Mouse (Mus musculus) limb, embryonic 12.5 days (tissue): Measurements from ENCODE around the gene Wdfy2. TPM values are rescaled to one million over a fixed set of nuclear protein-coding genes. Genes with fewer than 3 reads are reported as not detected.

Experiments used
- ATAC-seq: fragments of 200-750 bp; cut with Nextera tagmentation; 2 replicates; pipeline ENCODE4 v1.8.0; 2017; ENCODE audit warnings: low read depth, moderate TSS enrichment; ENCODE audit not compliant: insufficient number of reproducible peaks, insufficient read depth, low FRiP score, low TSS enrichment
- H3K27ac ChIP-seq: fragments of 300-500 bp; sonication (generic); 2 replicates; pipeline ENCODE4 v1.5.1; 2016; ENCODE audit warnings: mild to moderate bottlenecking, moderate library complexity
- H3K27me3 ChIP-seq: fragments of 300-500 bp; sonication (generic); 2 replicates; pipeline ENCODE4 v1.6.1; 2016; ENCODE audit warnings: mild to moderate bottlenecking, moderate library complexity
- H3K36me3 ChIP-seq: fragments of 300-500 bp; sonication (generic); 2 replicates; pipeline ENCODE4 v1.6.1; 2016; ENCODE audit warnings: mild to moderate bottlenecking, moderate library complexity
- H3K4me1 ChIP-seq: fragments of 300-500 bp; sonication (generic); replicated peaks from 2 replicates; pipeline ENCODE4 v1.6.1; 2016
- H3K4me2 ChIP-seq: fragments of 300-500 bp; sonication (generic); 2 replicates; pipeline ENCODE4 v1.6.1; 2016; ENCODE audit warnings: mild to moderate bottlenecking, moderate library complexity
- H3K4me3 ChIP-seq: fragments of 300-500 bp; sonication (generic); replicated peaks from 2 replicates; pipeline ENCODE4 v1.5.1; 2016; ENCODE audit warnings: mild to moderate bottlenecking
- H3K9ac ChIP-seq: fragments of 300-500 bp; sonication (generic); replicated peaks from 2 replicates; pipeline ENCODE4 v1.6.1; 2016; ENCODE audit warnings: mild to moderate bottlenecking, moderate library complexity
- H3K9me3 ChIP-seq: fragments of 300-500 bp; sonication (generic); 2 replicates; pipeline ENCODE4 v1.6.1; 2016; ENCODE audit warnings: mild to moderate bottlenecking, moderate library complexity
- WGBS: fragments of 180-500 bp; shearing (Covaris S2); methylation state at CpG from one replicate; pipeline ENCODE4 v1.1.7; 2016; 5-methylcytosine and 5-hydroxymethylcytosine counted together
- polyA plus RNA-seq: library from polyadenylated mRNA; unstranded; fragments of >200 nt; fragmentation: Nextera tagmentation; extraction: Ambion mirVana; gene quantifications from 2 replicates; pipeline ENCODE4 v1.2.1, GENCODE M21; 2016

Wdfy2 gene
- polyA plus RNA-seq, 1 experiment from 2014 or later, result 11.4 TPM

GRCm38 (mm10) chr14:62844226-62844625 lies 6.7 kb downstream of the Wdfy2 start:
- H3K27me3 ChIP-seq, result no peaks in the 10 kb centered on the region
- no peak for ATAC-seq
- H3K4me1 ChIP-seq, result peaks cover 36% of the 10 kb centered on the region
- no peak overlapping the region for H3K4me3 ChIP-seq
- no peak overlapping the region for H3K4me2 ChIP-seq
- 75% methylated on average over 8 of the region's 8 CpGs for WGBS
- no peak overlapping the region for H3K9ac ChIP-seq
- H3K27ac ChIP-seq, result 0 out of 2 replicates have a peak overlapping the region, but pooled peaks have one; percentile 1
- H3K36me3 ChIP-seq, result peaks cover 15% of the 10 kb centered on the region; the same call in 1 of the 2 replicates
- peaks cover 12% of the 10 kb centered on the region for H3K9me3 ChIP-seq

GRCm38 (mm10) chr14:62845011-62845840 lies 7.7 kb downstream of the Wdfy2 start:
- no peak overlapping the region for H3K4me2 ChIP-seq

GRCm38 (mm10) chr14:62850980-62851379 lies 13.5 kb downstream of the Wdfy2 start:
- Histone ChIP-seq H3K9ac (no peak overlapping the region), H3K27me3 (no peaks in the 10 kb centered on the region), H3K4me2 (no peak overlapping the region), H3K4me3 (no peak overlapping the region), H3K9me3 (peaks cover 9% of the 10 kb centered on the region), H3K27ac (no peak overlapping the region), H3K36me3 (peaks cover 12% of the 10 kb centered on the region; the same call in 1 of the 2 replicates), H3K4me1 (peaks cover 3% of the 10 kb centered on the region; the same call in 1 of the 2 replicates)
- 46% methylated on average over 6 of the region's 6 CpGs for WGBS
- no peak; the same call in 1 of the 2 replicates for ATAC-seq

More at GRCm38 (mm10) chr14:62845011-62845840, 7.7 kb downstream of the Wdfy2 start:
- H3K27me3 ChIP-seq, result no peaks in the 10 kb centered on the region
- WGBS, result 42% methylated on average over 8 of the region's 8 CpGs
- H3K36me3 ChIP-seq, result peaks cover 15% of the 10 kb centered on the region; the same call in 1 of the 2 replicates
- no peak for ATAC-seq
- H3K4me3 ChIP-seq, result no peak overlapping the region
- peak overlapping the region; percentile 54; the same call in 1 of the 2 replicates for H3K27ac ChIP-seq
- H3K4me1 ChIP-seq, result peaks cover 33% of the 10 kb centered on the region
- H3K9me3 ChIP-seq, result peaks cover 15% of the 10 kb centered on the region
- H3K9ac ChIP-seq, result no peak overlapping the region

- Histone ChIP-seq H3K27me3 (no peaks in the 10 kb centered on the region), H3K27ac (no peak overlapping the region), H3K4me2 (no peak overlapping the region), H3K4me1 (peaks cover 3% of the 10 kb centered on the region; the same call in 1 of the 2 replicates), H3K9me3 (peaks cover 9% of the 10 kb centered on the region), H3K4me3 (no peak overlapping the region), H3K36me3 (peaks cover 12% of the 10 kb centered on the region; the same call in 1 of the 2 replicates), H3K9ac (no peak overlapping the region)
- 80% methylated on average over 3 of the region's 3 CpGs for WGBS
- ATAC-seq, result no peak
These were observed 15.4 kb downstream of the Wdfy2 start for GRCm38 (mm10) chr14:62852840-62853239.

- WGBS, result 86% methylated on average over 18 of the region's 18 CpGs
- no peak overlapping the region for H3K4me2 ChIP-seq
- peaks cover 3% of the 10 kb centered on the region; the same call in 1 of the 2 replicates for H3K4me1 ChIP-seq
- H3K27me3 ChIP-seq, result no peaks in the 10 kb centered on the region
- no peaks in the 10 kb centered on the region for H3K9me3 ChIP-seq
- H3K36me3 ChIP-seq, result peaks cover 6% of the 10 kb centered on the region; the same call in 1 of the 2 replicates
- no peak overlapping the region for H3K4me3 ChIP-seq
- ATAC-seq, result no peak
- no peak overlapping the region for H3K27ac ChIP-seq
- no peak overlapping the region for H3K9ac ChIP-seq
These were observed 17.8 kb downstream of the Wdfy2 start for GRCm38 (mm10) chr14:62855077-62855835.

GRCm38 (mm10) chr14:62855863-62856262 lies 18.4 kb downstream of the Wdfy2 start:
- H3K36me3 ChIP-seq, result peaks cover 6% of the 10 kb centered on the region; the same call in 1 of the 2 replicates
- no peaks in the 10 kb centered on the region for H3K27me3 ChIP-seq
- no peak overlapping the region for H3K27ac ChIP-seq
- no peak overlapping the region for H3K4me3 ChIP-seq
- WGBS, result 70% methylated on average over 3 of the region's 3 CpGs
- H3K4me2 ChIP-seq, result no peak overlapping the region
- no peak overlapping the region for H3K9ac ChIP-seq
- H3K9me3 ChIP-seq, result no peaks in the 10 kb centered on the region
- H3K4me1 ChIP-seq, result peaks cover 3% of the 10 kb centered on the region; the same call in 1 of the 2 replicates
- no peak for ATAC-seq

- Histone ChIP-seq H3K4me1 (peaks cover 3% of the 10 kb centered on the region; the same call in 1 of the 2 replicates), H3K4me2 (no peak overlapping the region), H3K27ac (no peak overlapping the region), H3K27me3 (no peaks in the 10 kb centered on the region), H3K9ac (no peak overlapping the region), H3K4me3 (no peak overlapping the region), H3K36me3 (peaks cover 6% of the 10 kb centered on the region; the same call in 1 of the 2 replicates), H3K9me3 (0 out of 2 replicates have a peak, but pooled peaks cover under 1% of the 10 kb centered on the region)
- WGBS, result 88% methylated on average over 5 of the region's 5 CpGs
- ATAC-seq, result no peak
These were observed 19.0 kb downstream of the Wdfy2 start for GRCm38 (mm10) chr14:62856490-62856889.

- 63% methylated on average over 4 of the region's 4 CpGs for WGBS
- Histone ChIP-seq H3K4me3 (no peak overlapping the region), H3K9ac (no peak overlapping the region), H3K4me2 (no peak overlapping the region), H3K4me1 (0 out of 2 replicates have a peak, but pooled peaks cover 3% of the 10 kb centered on the region), H3K27me3 (no peaks in the 10 kb centered on the region), H3K27ac (no peak overlapping the region), H3K36me3 (peaks cover 6% of the 10 kb centered on the region; the same call in 1 of the 2 replicates), H3K9me3 (0 out of 2 replicates have a peak, but pooled peaks cover 4% of the 10 kb centered on the region)
- ATAC-seq, result no peak
These were observed 20.4 kb downstream of the Wdfy2 start for GRCm38 (mm10) chr14:62857879-62858278.

- Histone ChIP-seq H3K27ac (no peak overlapping the region), H3K27me3 (no peaks in the 10 kb centered on the region), H3K36me3 (peaks cover 6% of the 10 kb centered on the region; the same call in 1 of the 2 replicates), H3K9me3 (0 out of 2 replicates have a peak, but pooled peaks cover 4% of the 10 kb centered on the region), H3K9ac (no peak overlapping the region), H3K4me1 (0 out of 2 replicates have a peak, but pooled peaks cover 3% of the 10 kb centered on the region), H3K4me3 (no peak overlapping the region), H3K4me2 (no peak overlapping the region)
- 80% methylated on average over 3 of the region's 3 CpGs for WGBS
- ATAC-seq, result no peak
These were observed 20.8 kb downstream of the Wdfy2 start for GRCm38 (mm10) chr14:62858311-62858710.

GRCm38 (mm10) chr14:62862564-62862963 lies 25.1 kb downstream of the Wdfy2 start:
- Histone ChIP-seq H3K9ac (no peak overlapping the region), H3K27ac (no peak overlapping the region), H3K27me3 (no peaks in the 10 kb centered on the region), H3K36me3 (no peaks in the 10 kb centered on the region), H3K9me3 (0 out of 2 replicates have a peak, but pooled peaks cover 4% of the 10 kb centered on the region), H3K4me3 (no peak overlapping the region), H3K4me2 (no peak overlapping the region), H3K4me1 (peaks cover 4% of the 10 kb centered on the region)
- ATAC-seq, result no peak
- 94% methylated on average over 5 of the region's 5 CpGs for whole genome bisulfite sequencing

- H3K27ac ChIP-seq, result no peak overlapping the region
- no peak for ATAC-seq
- peaks cover 14% of the 10 kb centered on the region for H3K4me1 ChIP-seq
- no peaks in the 10 kb centered on the region for H3K36me3 ChIP-seq
- H3K4me3 ChIP-seq, result no peak overlapping the region
- H3K9me3 ChIP-seq, result 0 out of 2 replicates have a peak, but pooled peaks cover 4% of the 10 kb centered on the region
- 43% methylated on average over 1 of the region's 1 CpGs for WGBS
- no peaks in the 10 kb centered on the region for H3K27me3 ChIP-seq
- H3K4me2 ChIP-seq, result no peak overlapping the region
- H3K9ac ChIP-seq, result no peak overlapping the region
These were observed 26.8 kb downstream of the Wdfy2 start for GRCm38 (mm10) chr14:62864254-62864653.
